Mouse (Mus musculus) midbrain, embryonic 12.5 days (tissue): ENCODE data around the gene Col5a3. TPM values are rescaled to one million over a fixed set of nuclear protein-coding genes. Genes with fewer than 3 reads are reported as not detected.

Source experiments
- ATAC-seq: fragments of 200-750 bp; cut with Nextera tagmentation; 2 replicates; pipeline ENCODE4 v1.8.0; 2017; ENCODE audit warnings: low read depth, moderate TSS enrichment, moderate library complexity; ENCODE audit not compliant: low FRiP score
- H3K27ac ChIP-seq: fragments of 300-500 bp; sonication (generic); replicated peaks from 2 replicates; pipeline ENCODE4 v1.5.1; 2016; ENCODE audit warnings: mild to moderate bottlenecking
- H3K27me3 ChIP-seq: fragments of 300-500 bp; sonication (generic); 2 replicates; pipeline ENCODE4 v1.6.1; 2016; ENCODE audit warnings: mild to moderate bottlenecking
- H3K36me3 ChIP-seq: fragments of 300-500 bp; sonication (generic); 2 replicates; pipeline ENCODE4 v1.6.1; 2016
- H3K4me1 ChIP-seq: fragments of 300-500 bp; sonication (generic); 2 replicates; pipeline ENCODE4 v1.6.1; 2016
- H3K4me2 ChIP-seq: fragments of 300-500 bp; sonication (generic); replicated peaks from 2 replicates; pipeline ENCODE4 v1.6.1; 2016; ENCODE audit warnings: mild to moderate bottlenecking, moderate library complexity
- H3K4me3 ChIP-seq: fragments of 300-500 bp; sonication (generic); 2 replicates; pipeline ENCODE4 v1.5.1; 2016; ENCODE audit warnings: mild to moderate bottlenecking
- H3K9ac ChIP-seq: fragments of 300-500 bp; sonication (generic); replicated peaks from 2 replicates; pipeline ENCODE4 v1.6.1; 2016; ENCODE audit warnings: mild to moderate bottlenecking, moderate library complexity
- H3K9me3 ChIP-seq: fragments of 300-500 bp; sonication (generic); 2 replicates; pipeline ENCODE4 v1.6.1; 2016; ENCODE audit warnings: mild to moderate bottlenecking
- WGBS: fragments of 180-500 bp; shearing (Covaris S2); methylation state at CpG from one replicate; pipeline ENCODE4 v1.1.7; 2016; 5-methylcytosine and 5-hydroxymethylcytosine counted together
- polyA plus RNA-seq: library from polyadenylated mRNA; unstranded; fragments of >200 nt; fragmentation: Nextera tagmentation; extraction: Ambion mirVana; gene quantifications from 2 replicates; pipeline ENCODE4 v1.2.1, GENCODE M21; 2016

Gene Col5a3
- polyA plus RNA-seq, 1 experiment from 2014 or later = 0.84 TPM

- Histone ChIP-seq H3K9me3 (no peaks in the 10 kb centered on the region), H3K4me1 (peaks cover 36% of the 10 kb centered on the region), H3K4me3 (peak overlapping the region; percentile 61), H3K9ac (peak overlapping the region; percentile 70), H3K36me3 (no peaks in the 10 kb centered on the region), H3K4me2 (peak overlapping the region; percentile 91), H3K27ac (no peak overlapping the region), H3K27me3 (peaks cover 38% of the 10 kb centered on the region)
- ATAC-seq = peak; percentile 14
- WGBS = 10% methylated on average over 17 of the region's 17 CpGs
These were observed 69.5 kb downstream of the Col5a3 start for GRCm38 (mm10) chr9:20745129-20745966.

GRCm38 (mm10) chr9:20743946-20744738, 70.7 kb downstream of the Col5a3 start:
- H3K4me3 ChIP-seq = no peak overlapping the region
- H3K27ac ChIP-seq = no peak overlapping the region
- ATAC-seq = no peak
- no peak overlapping the region for H3K9ac ChIP-seq
- peak overlapping the region; percentile 91; the same call in 1 of the 2 replicates for H3K4me2 ChIP-seq
- H3K9me3 ChIP-seq = no peaks in the 10 kb centered on the region
- 7% methylated on average over 22 of the region's 22 CpGs for WGBS
- no peaks in the 10 kb centered on the region for H3K36me3 ChIP-seq
- H3K4me1 ChIP-seq = peaks cover 36% of the 10 kb centered on the region
- H3K27me3 ChIP-seq = peaks cover 46% of the 10 kb centered on the region

- Histone ChIP-seq H3K9me3 (no peaks in the 10 kb centered on the region), H3K9ac (no peak overlapping the region), H3K4me1 (peaks cover 8% of the 10 kb centered on the region; the same call in 1 of the 2 replicates), H3K4me2 (no peak overlapping the region), H3K4me3 (no peak overlapping the region), H3K36me3 (no peaks in the 10 kb centered on the region), H3K27me3 (peaks cover 36% of the 10 kb centered on the region), H3K27ac (no peak overlapping the region)
- 2% methylated on average over 12 of the region's 12 CpGs for WGBS
- ATAC-seq = peak; percentile 57; the same call in 1 of the 2 replicates
These were observed 74.5 kb downstream of the Col5a3 start for GRCm38 (mm10) chr9:20740407-20740806.

- Histone ChIP-seq H3K9ac (no peak overlapping the region), H3K9me3 (no peaks in the 10 kb centered on the region), H3K27ac (no peak overlapping the region), H3K27me3 (peaks cover 21% of the 10 kb centered on the region), H3K4me3 (no peak overlapping the region), H3K4me2 (no peak overlapping the region), H3K4me1 (0 out of 2 replicates have a peak, but pooled peaks cover 2% of the 10 kb centered on the region), H3K36me3 (no peaks in the 10 kb centered on the region)
- no peak for ATAC-seq
- WGBS = 51% methylated on average over 8 of the region's 8 CpGs
These were observed 76.4 kb downstream of the Col5a3 start for GRCm38 (mm10) chr9:20738251-20738999.

GRCm38 (mm10) chr9:20737227-20737626, 77.6 kb downstream of the Col5a3 start:
- H3K4me3 ChIP-seq = no peak overlapping the region
- no peak overlapping the region for H3K4me2 ChIP-seq
- no peaks in the 10 kb centered on the region for H3K9me3 ChIP-seq
- no peak overlapping the region for H3K9ac ChIP-seq
- 0 out of 2 replicates have a peak, but pooled peaks cover 13% of the 10 kb centered on the region for H3K27me3 ChIP-seq
- 94% methylated on average over 2 of the region's 2 CpGs for WGBS
- H3K4me1 ChIP-seq = 0 out of 2 replicates have a peak, but pooled peaks cover 2% of the 10 kb centered on the region
- no peaks in the 10 kb centered on the region for H3K36me3 ChIP-seq
- ATAC-seq = no peak
- no peak overlapping the region for H3K27ac ChIP-seq

- H3K27ac ChIP-seq = no peak overlapping the region
- no peak for ATAC-seq
- no peaks in the 10 kb centered on the region for H3K9me3 ChIP-seq
- H3K4me3 ChIP-seq = no peak overlapping the region
- H3K4me1 ChIP-seq = no peaks in the 10 kb centered on the region
- 0 out of 2 replicates have a peak, but pooled peaks cover 18% of the 10 kb centered on the region for H3K27me3 ChIP-seq
- 74% methylated on average over 3 of the region's 3 CpGs for WGBS
- no peaks in the 10 kb centered on the region for H3K36me3 ChIP-seq
- H3K4me2 ChIP-seq = no peak overlapping the region
- H3K9ac ChIP-seq = no peak overlapping the region
These were observed 80.2 kb downstream of the Col5a3 start for GRCm38 (mm10) chr9:20734692-20735091.

DNA sequence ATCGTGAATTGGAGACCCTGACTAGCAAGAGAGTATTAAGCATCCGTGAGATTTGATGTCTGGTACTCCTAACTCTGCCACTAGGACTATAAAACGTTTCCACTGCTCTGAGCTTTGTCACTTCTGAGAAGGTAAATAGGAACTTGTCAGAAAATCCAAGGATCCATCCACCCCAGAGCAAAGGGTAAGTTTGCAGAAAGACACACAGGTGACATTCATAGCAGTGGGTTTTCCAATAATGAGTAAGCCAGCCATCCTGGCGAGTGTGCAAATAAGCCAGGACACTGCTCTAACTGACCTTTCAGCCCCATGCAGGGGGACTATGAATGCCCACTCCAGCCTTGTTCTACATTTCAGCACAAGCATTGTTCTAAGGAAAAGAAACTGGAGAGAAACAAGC, 83.1 kb downstream of the Col5a3 start:
- ATAC-seq = no peak
- H3K4me1 ChIP-seq = peaks cover 8% of the 10 kb centered on the region
- H3K9ac ChIP-seq = no peak overlapping the region
- H3K27ac ChIP-seq = no peak overlapping the region
- no peak overlapping the region for H3K4me2 ChIP-seq
- H3K36me3 ChIP-seq = no peaks in the 10 kb centered on the region
- peaks cover 41% of the 10 kb centered on the region for H3K27me3 ChIP-seq
- 65% methylated on average over 4 of the region's 4 CpGs for WGBS
- no peak overlapping the region for H3K4me3 ChIP-seq
- no peaks in the 10 kb centered on the region for H3K9me3 ChIP-seq

- no peak overlapping the region for H3K27ac ChIP-seq
- H3K9me3 ChIP-seq = no peaks in the 10 kb centered on the region
- no peak overlapping the region for H3K4me3 ChIP-seq
- ATAC-seq = no peak
- peaks cover 60% of the 10 kb centered on the region for H3K27me3 ChIP-seq
- H3K4me2 ChIP-seq = no peak overlapping the region
- WGBS = 59% methylated on average over 6 of the region's 6 CpGs
- H3K36me3 ChIP-seq = no peaks in the 10 kb centered on the region
- no peak overlapping the region for H3K9ac ChIP-seq
- peaks cover 29% of the 10 kb centered on the region for H3K4me1 ChIP-seq
These were observed 85.4 kb downstream of the Col5a3 start for GRCm38 (mm10) chr9:20729451-20729850.

DNA sequence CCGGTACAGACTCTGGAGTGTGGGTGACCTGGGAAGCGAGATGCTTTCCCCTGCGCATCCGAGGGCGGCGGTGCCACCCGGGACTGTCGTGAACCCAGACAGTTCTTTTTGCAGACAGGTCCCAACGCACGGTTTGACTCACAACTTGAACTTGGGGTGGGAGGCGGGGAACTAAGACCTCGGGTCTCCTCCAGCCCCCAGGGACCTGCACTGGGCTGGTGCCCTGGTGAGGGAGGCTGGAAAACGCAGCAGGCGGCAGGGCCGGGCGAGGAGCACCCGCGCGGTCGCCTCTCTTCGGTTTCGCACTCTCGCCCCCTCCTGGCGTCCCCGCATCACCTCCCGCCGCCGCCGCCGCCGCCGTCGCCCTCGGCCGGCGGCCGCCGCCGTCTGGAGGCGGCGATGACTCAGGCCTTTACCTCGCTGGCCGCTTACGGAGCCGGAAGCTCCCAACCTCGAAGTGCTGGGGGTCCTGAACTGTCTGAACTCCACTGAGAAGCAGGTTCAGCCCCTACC, 87.2 kb downstream of the Col5a3 start:
- whole genome bisulfite sequencing = under 1% methylated on average over 41 of the region's 46 CpGs
- Histone ChIP-seq H3K9me3 (no peaks in the 10 kb centered on the region), H3K4me3 (peak overlapping the region; percentile 60), H3K4me1 (peaks cover 29% of the 10 kb centered on the region), H3K36me3 (no peaks in the 10 kb centered on the region), H3K9ac (peak overlapping the region; percentile 66), H3K27ac (0 out of 2 replicates have a peak overlapping the region, but pooled peaks have one; percentile 39), H3K4me2 (peak overlapping the region; percentile 97), H3K27me3 (peaks cover 65% of the 10 kb centered on the region)
- peak; percentile 71 for ATAC-seq

DNA sequence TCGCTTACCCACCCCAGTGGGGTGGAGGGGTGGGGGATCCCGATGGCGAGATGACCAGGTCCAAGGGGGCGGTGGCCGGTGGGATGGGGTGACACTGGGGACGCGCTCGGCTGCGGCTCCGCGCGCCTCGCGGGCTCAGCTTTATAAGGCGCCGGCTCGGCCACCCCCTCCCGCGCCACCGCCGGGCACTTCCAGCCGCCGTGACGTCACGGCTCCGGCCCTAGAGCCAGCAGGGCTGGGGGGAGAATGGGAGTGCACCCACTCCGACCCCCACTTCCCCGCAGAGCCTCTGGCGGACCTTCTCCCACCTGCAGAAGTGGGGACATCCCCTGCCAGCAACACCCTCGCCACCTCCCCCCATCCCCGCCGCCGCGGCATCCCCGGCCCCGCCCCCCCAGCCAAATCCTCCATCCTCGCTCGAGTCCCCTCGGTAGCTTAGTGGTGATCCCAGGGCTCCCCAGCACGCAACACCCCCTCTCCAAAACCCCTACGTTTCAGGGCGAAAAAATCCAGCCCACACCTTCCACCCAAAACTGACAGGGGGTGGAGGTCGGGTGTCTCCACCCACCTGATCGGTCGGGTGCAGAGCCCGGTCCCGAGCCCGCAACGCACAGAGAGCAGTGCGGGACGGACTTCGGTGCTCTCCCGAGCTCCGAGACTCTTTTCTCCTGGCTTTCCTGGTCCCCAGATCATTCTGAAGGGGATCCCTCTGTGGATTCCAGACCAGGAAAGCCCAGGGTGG, 87.8 kb downstream of the Col5a3 start:
- WGBS = under 1% methylated on average over 40 of the region's 54 CpGs
- Histone ChIP-seq H3K4me3 (peak overlapping the region; percentile 60), H3K9me3 (no peaks in the 10 kb centered on the region), H3K27me3 (peaks cover 65% of the 10 kb centered on the region), H3K36me3 (no peaks in the 10 kb centered on the region), H3K4me1 (peaks cover 30% of the 10 kb centered on the region), H3K9ac (peak overlapping the region; percentile 66), H3K4me2 (peak overlapping the region; percentile 97), H3K27ac (0 out of 2 replicates have a peak overlapping the region, but pooled peaks have one; percentile 39)
- ATAC-seq = peak; percentile 64
